Mouse (Mus musculus): ENCODE measurements at regions not wholly inside any gene's neighbourhood (a gene's known extent, or its start where the extent isn't known, plus 50 kb on each side); places are given as distances from the start of the nearest gene placed in this dataset.
A peak's percentile ranks its signal among the peaks of the same experiment; 100 is the strongest.
"Not testable (repeated sequence)": the region's sequence is repeated elsewhere in the genome, so short reads cannot be mapped to it uniquely, and the experiment has no call there.

GRCm38 (mm10) chr11:29628476-29628875 lies 64.3 kb upstream of the Rtn4 start:
- Histone ChIP-seq H3K4me1 (ENCODE audit: control insufficient read depth, insufficient read depth, low read length) (no peaks in the 10 kb centered on the region), H3K36me3 (ENCODE audit: control insufficient read depth, insufficient read depth, low read length) (no peaks in the 10 kb centered on the region), H3K27ac (ENCODE audit: low read depth, low read length) (no peak overlapping the region), H3K27me3 (ENCODE audit: control insufficient read depth, insufficient read depth, low read length) (no peaks in the 10 kb centered on the region), H3K9ac (ENCODE audit: low read depth, low read length) (no peak overlapping the region), H3K4me2 (replicated peaks; ENCODE audit: low read depth, low read length) (no peak overlapping the region), H3K4me3 (ENCODE audit: low read length) (no peak overlapping the region), H3K9me3 (ENCODE audit: control insufficient read depth, low read length) (no peaks in the 10 kb centered on the region)
- ATAC-seq (ENCODE audit: low FRiP score, low TSS enrichment): no peak
- WGBS: 52% methylated on average over 2 of the region's 2 CpGs

- Histone ChIP-seq H3K36me3 (ENCODE audit: control insufficient read depth, insufficient read depth, low read length) (no peaks in the 10 kb centered on the region), H3K9me3 (ENCODE audit: control insufficient read depth, low read length) (no peaks in the 10 kb centered on the region), H3K9ac (ENCODE audit: low read depth, low read length) (no peak overlapping the region)
Observed at GRCm38 (mm10) chr11:29632486-29632885, 60.3 kb upstream of the Rtn4 start.

GRCm38 (mm10) chr11:29633288-29633687 lies 59.5 kb upstream of the Rtn4 start:
- H3K4me1 ChIP-seq (ENCODE audit: control insufficient read depth, insufficient read depth, low read length); H3K36me3 ChIP-seq (ENCODE audit: control insufficient read depth, insufficient read depth, low read length); ATAC-seq (ENCODE audit: low FRiP score, low TSS enrichment); H3K27ac ChIP-seq (ENCODE audit: low read depth, low read length); H3K4me3 ChIP-seq (ENCODE audit: low read length); H3K4me2 ChIP-seq (replicated peaks; ENCODE audit: low read depth, low read length); H3K9ac ChIP-seq (ENCODE audit: low read depth, low read length); H3K27me3 ChIP-seq (ENCODE audit: control insufficient read depth, insufficient read depth, low read length); H3K9me3 ChIP-seq (ENCODE audit: control insufficient read depth, low read length): not testable (repeated sequence)
- WGBS: 81% methylated on average over 1 of the region's 1 CpGs

More at GRCm38 (mm10) chr11:29632486-29632885, 60.3 kb upstream of the Rtn4 start:
- H3K27me3 ChIP-seq (ENCODE audit: control insufficient read depth, insufficient read depth, low read length): no peaks in the 10 kb centered on the region
- no peak overlapping the region for H3K4me2 ChIP-seq (replicated peaks; ENCODE audit: low read depth, low read length)
- 11% methylated on average over 1 of the region's 1 CpGs for WGBS
- no peak overlapping the region for H3K4me3 ChIP-seq (ENCODE audit: low read length)
- H3K4me1 ChIP-seq (ENCODE audit: control insufficient read depth, insufficient read depth, low read length): no peaks in the 10 kb centered on the region
- ATAC-seq (ENCODE audit: low FRiP score, low TSS enrichment): no peak; the same call in 1 of the 2 replicates
- no peak overlapping the region for H3K27ac ChIP-seq (ENCODE audit: low read depth, low read length)

GRCm38 (mm10) chr11:29636759-29637200 lies 56.0 kb upstream of the Rtn4 start:
- Histone ChIP-seq H3K27me3 (ENCODE audit: control insufficient read depth, insufficient read depth, low read length) (no peaks in the 10 kb centered on the region), H3K9ac (ENCODE audit: low read depth, low read length) (no peak overlapping the region), H3K4me2 (replicated peaks; ENCODE audit: low read depth, low read length) (no peak overlapping the region), H3K4me1 (ENCODE audit: control insufficient read depth, insufficient read depth, low read length) (no peaks in the 10 kb centered on the region), H3K9me3 (ENCODE audit: control insufficient read depth, low read length) (no peaks in the 10 kb centered on the region), H3K36me3 (ENCODE audit: control insufficient read depth, insufficient read depth, low read length) (no peaks in the 10 kb centered on the region), H3K4me3 (ENCODE audit: low read length) (no peak overlapping the region), H3K27ac (ENCODE audit: low read depth, low read length) (no peak overlapping the region)
- WGBS: 55% methylated on average over 6 of the region's 6 CpGs
- ATAC-seq (ENCODE audit: low FRiP score, low TSS enrichment): peak; percentile 84; the same call in 1 of the 2 replicates

- ATAC-seq (ENCODE audit: low FRiP score, low TSS enrichment): no peak
- Histone ChIP-seq H3K36me3 (ENCODE audit: control insufficient read depth, insufficient read depth, low read length) (no peaks in the 10 kb centered on the region), H3K27ac (ENCODE audit: low read depth, low read length) (no peak overlapping the region), H3K27me3 (ENCODE audit: control insufficient read depth, insufficient read depth, low read length) (no peaks in the 10 kb centered on the region), H3K4me2 (replicated peaks; ENCODE audit: low read depth, low read length) (no peak overlapping the region), H3K4me1 (ENCODE audit: control insufficient read depth, insufficient read depth, low read length) (no peaks in the 10 kb centered on the region), H3K9ac (ENCODE audit: low read depth, low read length) (no peak overlapping the region), H3K9me3 (ENCODE audit: control insufficient read depth, low read length) (no peaks in the 10 kb centered on the region), H3K4me3 (ENCODE audit: low read length) (no peak overlapping the region)
- 82% methylated on average over 8 of the region's 8 CpGs for WGBS
Observed at GRCm38 (mm10) chr11:29638093-29638669, 54.6 kb upstream of the Rtn4 start.

- no peak for ATAC-seq (ENCODE audit: low FRiP score, low TSS enrichment)
- 48% methylated on average over 2 of the region's 2 CpGs for WGBS
- Histone ChIP-seq H3K4me2 (replicated peaks; ENCODE audit: low read depth, low read length) (no peak overlapping the region), H3K9ac (ENCODE audit: low read depth, low read length) (no peak overlapping the region), H3K27ac (ENCODE audit: low read depth, low read length) (no peak overlapping the region), H3K27me3 (ENCODE audit: control insufficient read depth, insufficient read depth, low read length) (no peaks in the 10 kb centered on the region), H3K36me3 (ENCODE audit: control insufficient read depth, insufficient read depth, low read length) (no peaks in the 10 kb centered on the region), H3K4me3 (ENCODE audit: low read length) (no peak overlapping the region), H3K4me1 (ENCODE audit: control insufficient read depth, insufficient read depth, low read length) (no peaks in the 10 kb centered on the region), H3K9me3 (ENCODE audit: control insufficient read depth, low read length) (no peaks in the 10 kb centered on the region)
Observed at GRCm38 (mm10) chr11:29638861-29639260, 53.9 kb upstream of the Rtn4 start.
